Mouse (Mus musculus) erythroid progenitor cell, adult 5-6 weeks (primary cell): ENCODE results near the gene Atxn1. TPM values are rescaled to one million over a fixed set of nuclear protein-coding genes. Genes with fewer than 3 reads are reported as not detected.

ENCODE experiments used
- ATAC-seq: replicated peaks from 2 replicates; pipeline ENCODE4 v1.8.0; 2016; ENCODE audit warnings: moderate number of reproducible peaks, mild to moderate bottlenecking, moderate TSS enrichment, inconsistent platforms; ENCODE audit not compliant: poor library complexity, low FRiP score, severe bottlenecking
- total RNA-seq, 2 experiments: library from RNA; stranded (forward) in 1 of 2; stranded (reverse) in 1 of 2; fragments of 150-400 nt in 1 of 2; fragments of 186-747, 209-891 nt in 1 of 2; gene quantifications; 2 replicates each; pipeline versions ENCODE4 v1.2.3 to v1.2.4; 2015 to 2017; ENCODE audit warnings: low replicate concordance in 2 of 2

The Atxn1 gene
- total RNA-seq, 2 experiments from 2014 or later = 7.2 to 30.2 TPM

DNA sequence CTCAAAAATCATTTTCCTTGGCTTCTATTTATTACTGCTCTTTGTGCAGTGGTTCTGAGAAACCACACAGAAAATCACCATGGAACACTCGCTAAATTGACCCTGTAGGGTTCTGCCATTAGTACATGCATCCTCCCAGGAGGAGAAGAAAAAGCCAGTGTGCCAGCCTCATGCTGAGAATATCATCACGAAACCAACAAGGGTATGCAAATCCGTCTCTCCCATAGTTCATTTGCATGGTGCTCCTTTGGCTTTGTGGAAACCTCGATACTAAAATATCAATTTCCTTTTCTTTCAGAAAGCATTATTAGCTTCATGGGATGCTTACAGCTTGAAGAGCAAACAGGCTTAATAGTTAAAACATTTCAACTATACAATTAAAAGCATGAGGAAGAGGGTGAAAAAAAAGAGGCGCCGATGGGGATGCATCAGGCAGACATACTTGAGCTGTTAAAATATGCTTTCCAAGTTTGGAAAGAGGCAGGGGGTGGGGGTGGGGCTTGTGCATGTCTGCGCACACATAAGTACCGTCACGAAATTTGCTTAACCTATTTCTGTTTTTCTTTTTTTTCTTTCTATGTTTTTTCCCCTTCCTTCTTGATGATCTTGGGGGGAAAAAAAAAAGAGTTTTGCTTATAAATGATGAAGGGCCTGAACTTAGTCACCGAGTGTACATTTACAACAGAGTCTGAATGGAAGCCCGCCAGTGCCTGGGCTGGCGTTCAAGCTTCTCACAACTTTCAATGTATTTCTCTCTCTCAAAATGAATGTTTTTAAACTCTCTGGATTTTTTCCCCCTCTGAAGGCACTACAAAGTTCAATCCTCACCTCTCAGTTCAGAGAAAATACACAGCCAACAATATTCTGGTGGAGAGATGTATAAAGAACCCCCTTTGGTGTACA, 303.3 kb downstream of the Atxn1 start:
- no peak for ATAC-seq

DNA sequence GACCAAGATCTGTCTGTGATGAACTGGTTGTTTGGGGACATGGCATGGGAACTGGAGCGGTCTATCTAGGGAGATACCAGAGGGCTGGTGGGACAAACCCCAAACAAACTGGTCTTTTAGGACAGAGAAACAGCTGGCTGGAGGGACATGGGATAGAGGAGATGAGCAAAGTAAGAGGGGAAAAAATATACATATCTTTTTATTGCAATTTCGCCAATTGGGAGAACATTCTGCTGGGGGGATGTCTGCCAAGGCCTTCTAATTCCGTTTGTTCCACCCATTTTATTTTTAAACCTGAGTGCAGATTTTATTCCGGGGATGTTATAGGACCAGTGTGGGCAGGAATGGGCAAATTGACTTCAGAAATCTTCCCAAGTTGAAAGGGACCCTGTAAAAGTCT, 305.0 kb downstream of the Atxn1 start:
- ATAC-seq = no peak

DNA sequence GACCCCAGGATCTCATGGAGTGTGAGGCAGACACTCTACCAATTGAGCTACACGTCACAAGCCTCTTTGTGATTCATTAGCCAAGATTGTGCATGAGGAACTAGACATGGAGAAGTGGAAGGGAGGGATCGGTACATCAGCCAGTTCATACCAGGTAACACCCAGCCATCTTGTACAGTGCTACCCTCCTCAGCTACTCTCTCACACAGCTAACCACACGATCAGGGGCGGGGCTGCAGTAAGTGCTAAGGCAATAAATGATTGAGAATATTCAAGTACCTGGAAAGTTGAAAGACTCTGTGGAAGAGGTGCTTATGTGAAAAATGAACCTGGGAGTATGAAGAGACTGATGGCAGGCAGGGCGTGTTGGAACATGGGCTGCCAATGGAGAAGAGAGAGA, 306.5 kb downstream of the Atxn1 start:
- no peak for ATAC-seq

DNA sequence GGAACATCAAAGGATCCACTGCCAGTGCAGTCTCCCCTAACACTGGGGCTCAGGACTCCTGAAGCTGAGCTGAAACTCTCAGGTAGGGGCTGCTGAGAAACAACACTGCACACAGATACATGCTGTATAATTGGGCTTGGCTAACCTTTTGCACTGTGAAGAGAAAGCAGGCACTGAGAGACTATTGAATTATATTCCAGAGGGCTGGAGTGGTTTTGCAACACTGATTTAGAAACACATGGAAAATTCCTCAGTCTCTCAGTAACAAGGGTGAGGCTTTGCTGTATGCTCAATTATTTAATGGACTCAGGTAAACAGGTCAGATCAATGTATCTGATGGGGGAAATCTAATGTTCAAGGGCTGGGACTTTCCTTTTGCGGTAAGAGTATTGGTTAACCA, 307.6 kb downstream of the Atxn1 start:
- ATAC-seq = no peak

DNA sequence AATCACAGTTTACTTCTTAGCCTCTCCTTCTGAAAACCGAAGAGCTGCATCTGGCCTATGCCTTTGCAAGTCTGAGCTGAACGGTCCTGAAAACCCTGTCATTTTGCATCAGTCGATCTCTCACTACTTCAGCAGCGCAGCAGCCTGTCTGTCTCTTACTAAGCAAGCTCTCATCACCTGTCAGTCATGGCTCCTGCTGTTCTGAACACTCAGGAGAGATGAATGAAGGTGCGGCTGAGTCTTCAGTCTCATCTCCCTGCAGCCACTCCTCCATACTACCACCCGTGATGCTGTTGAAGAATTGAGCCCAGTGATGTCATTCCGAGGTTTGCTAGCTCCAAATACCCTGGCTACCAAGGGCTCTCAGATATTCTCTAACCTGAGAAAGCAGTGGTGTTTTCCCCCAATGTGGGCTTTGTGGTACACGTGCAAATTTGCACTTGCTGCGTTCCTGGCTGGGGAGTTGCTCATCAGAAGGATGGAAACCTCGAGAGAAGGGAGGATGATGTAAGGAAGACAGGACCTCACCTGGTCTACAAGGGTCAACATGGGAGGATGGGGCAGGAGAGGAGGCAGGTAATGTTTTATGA, 313.1 kb downstream of the Atxn1 start:
- no peak for ATAC-seq

DNA sequence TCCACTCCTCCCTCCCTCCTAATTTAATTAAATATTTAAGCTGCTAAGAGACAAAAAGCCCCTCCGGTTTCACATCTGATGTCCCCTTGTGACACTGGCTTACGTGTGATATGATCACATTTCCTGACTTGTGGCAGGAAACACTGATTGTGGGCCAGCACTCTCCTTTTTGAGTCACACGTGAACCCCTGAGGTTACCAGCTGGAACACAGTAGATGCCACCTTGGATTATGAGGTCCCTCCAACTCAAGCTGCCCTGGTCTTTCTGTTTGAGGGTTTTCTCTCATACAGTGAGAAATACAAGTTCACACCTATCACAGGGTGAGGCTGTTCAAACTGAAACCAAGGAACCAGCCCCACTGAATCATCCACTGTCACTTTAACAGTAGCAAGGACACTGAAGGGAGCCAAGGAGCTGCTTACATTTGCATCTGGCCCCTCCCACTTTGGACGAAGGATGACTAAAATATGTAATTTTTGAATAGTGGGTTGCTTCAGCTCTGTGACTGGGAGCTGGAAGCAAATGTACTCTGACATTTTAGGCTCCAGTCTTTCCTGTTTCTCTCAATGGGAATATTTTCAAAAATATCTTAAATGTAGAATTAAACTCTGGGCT, 315.5 kb downstream of the Atxn1 start:
- ATAC-seq = no peak

- ATAC-seq = no peak
These were observed 320.9 kb downstream of the Atxn1 start for GRCm38 (mm10) chr13:45643780-45644395.

DNA sequence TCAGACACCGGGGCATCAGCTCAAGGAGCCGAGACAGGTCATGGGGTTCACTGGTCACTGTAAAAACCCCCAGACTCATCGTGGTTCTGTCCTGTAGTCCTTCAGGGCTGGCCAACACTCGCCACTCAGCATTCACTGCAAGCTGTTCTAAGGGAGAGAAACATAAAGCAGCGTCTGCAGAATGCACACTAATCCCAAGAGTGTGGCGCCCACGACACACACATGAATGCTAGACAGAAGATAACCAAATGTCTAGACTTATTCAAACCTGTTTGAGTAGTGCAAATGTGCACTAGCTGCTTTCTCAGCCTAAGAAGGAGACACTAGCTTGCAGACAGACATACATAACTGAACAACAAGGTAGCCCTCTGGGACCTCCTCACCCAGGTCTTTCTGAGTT, 321.9 kb downstream of the Atxn1 start:
- no peak for ATAC-seq

- no peak for ATAC-seq
These were observed 324.4 kb downstream of the Atxn1 start for GRCm38 (mm10) chr13:45640431-45640830.

DNA sequence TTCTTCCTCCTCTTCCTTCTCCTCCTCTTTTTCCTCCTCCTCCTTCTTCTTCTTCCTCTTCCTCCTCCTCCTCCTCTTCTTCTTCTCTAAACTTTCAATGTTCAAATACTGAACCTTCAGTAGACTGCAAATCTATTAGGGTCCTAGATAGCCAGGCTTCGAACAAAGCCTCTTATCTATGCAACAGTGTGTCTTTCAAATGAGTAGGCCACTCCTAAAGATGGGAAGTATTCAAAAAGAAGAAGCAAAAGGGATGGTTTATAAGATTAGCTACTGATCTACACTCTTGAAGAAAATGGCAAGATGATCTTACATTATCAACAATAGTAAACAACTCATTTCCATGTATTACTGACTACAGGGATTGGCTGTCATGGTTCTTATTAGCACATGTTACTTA, 326.5 kb downstream of the Atxn1 start:
- ATAC-seq = no peak

GRCm38 (mm10) chr13:45637324-45637723, 327.5 kb downstream of the Atxn1 start:
- ATAC-seq = no peak

DNA sequence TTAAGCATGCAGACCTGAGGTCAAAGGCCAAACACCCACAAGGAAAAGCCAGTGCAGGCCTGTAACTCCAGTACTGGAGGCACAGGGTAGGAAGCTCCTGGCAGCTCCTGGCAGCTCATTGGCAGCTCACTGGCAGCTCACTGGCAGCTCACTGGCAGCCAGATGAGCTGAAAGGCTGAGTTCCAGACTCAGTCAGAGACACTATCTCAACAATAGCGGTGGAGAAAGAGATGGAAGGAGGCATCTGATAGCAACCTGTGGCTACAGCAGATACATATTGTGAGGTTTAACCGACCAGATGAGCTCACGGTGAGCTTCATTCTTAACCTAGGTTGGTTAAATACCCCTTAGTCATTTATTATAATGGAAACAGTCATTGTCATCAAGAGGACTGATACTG, 328.4 kb downstream of the Atxn1 start:
- no peak for ATAC-seq

DNA sequence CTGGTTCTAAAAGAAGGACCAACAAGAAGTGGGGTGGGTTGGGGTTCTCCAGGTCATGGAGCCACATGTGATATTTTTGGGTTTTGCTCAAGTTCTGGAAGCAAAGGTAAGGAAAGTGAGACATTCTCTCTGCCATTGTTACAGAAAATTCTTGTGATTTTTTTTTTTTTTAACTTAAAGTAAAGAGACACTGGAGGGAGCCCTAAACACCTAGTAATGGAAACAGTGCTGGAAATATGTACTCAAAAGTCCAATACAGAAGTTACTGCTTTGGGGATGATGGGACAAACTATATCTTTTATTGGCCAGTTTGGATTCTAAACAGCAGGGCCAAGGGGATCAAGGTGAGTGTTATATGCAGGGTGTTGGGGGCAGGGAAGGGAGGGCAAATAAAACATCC, 330.9 kb downstream of the Atxn1 start:
- no peak for ATAC-seq

DNA sequence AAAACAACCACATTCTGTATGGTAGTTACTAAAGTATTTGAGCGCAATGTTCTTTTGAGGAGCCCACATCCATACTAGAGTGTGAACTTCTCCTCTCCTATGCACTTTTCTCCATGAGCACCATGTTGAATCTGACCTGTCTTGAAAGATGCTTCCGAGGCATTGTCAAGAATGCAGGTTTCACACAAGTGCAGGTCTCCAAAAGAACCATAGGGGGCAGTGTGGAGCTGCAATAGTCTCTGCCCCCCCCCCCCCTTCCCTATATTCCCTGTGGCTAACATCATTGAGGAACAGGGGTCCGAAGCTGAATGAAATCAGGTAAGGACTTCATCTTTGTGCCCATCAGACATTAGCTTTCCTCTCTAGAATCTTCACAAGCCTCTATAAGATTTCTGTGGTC, 332.7 kb downstream of the Atxn1 start:
- no peak for ATAC-seq

DNA sequence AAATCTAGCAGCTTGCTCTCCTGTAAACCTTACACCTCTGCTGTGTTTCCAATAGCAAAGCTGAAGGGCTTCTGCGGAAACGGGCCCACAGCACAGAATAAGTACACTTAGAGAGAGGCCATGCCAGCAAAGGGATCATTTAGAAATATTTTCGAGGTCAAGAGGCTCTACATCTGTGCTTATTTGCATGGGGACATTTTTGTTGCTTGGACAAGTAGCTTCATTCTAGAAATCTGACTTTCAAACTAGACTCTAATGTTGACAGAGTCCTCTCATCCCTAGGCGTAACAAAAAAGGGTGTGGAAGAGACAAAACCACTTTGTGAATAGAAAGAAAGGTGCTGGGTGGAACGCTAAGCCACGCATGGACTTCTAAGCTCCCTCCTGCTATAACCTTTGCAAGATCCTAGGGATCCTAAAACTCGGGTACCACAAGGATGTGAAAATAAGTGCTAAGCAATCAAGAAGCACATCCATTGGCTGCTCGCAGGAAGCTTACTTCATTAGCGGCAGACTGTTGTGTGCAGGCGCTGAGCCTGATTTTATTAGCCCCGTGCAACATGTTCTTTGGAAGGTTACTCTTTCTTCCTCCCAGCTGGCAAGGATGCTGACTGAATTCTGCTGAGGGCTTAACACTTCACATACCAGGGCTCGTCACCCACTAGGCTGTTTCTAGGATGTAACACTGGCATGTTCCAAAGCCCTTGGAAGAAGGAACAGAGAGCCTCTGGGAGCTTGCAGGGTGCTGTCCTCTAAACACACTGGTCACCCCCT, 334.1 kb downstream of the Atxn1 start:
- ATAC-seq = no peak

DNA sequence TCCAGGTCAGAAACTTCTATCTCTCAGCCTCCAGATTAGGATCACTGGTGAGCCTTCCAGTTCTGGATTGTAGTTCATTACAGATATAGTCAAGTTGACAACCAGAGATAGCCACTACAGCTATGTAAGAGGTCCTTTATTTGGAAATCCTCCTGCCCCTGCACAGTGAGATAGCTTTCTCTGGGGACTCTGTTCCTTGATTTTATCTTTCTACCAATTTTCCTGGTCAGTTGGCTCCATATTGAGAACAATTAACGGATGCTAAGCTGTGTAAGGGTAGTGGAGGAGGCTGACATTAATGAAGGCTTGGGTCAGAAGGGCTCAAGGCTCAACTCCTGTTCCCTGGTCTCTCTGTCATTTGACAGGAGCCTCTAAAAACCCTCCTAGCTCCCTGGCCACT, 335.1 kb downstream of the Atxn1 start:
- no peak for ATAC-seq

DNA sequence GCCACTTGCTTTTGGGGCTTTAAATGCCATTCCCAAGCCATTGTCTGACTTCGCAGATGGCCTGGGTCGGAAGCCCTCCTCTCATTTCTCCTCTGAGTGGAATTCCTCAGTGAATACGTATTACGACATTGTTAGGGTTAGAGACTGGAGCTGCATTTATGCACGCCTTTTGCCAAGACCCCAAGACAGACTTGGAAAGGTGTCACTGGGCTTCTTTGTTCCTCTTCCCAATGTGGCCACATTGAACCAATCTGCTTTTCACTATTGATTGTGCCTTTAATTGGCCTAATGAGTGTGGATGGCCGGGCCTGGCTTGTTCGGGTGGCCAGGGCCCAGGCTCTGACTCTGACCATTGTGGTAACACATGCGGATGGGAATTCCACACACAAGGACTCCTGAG, 336.5 kb downstream of the Atxn1 start:
- no peak for ATAC-seq

- ATAC-seq = no peak
These were observed 337.5 kb downstream of the Atxn1 start for GRCm38 (mm10) chr13:45627206-45627751.

DNA sequence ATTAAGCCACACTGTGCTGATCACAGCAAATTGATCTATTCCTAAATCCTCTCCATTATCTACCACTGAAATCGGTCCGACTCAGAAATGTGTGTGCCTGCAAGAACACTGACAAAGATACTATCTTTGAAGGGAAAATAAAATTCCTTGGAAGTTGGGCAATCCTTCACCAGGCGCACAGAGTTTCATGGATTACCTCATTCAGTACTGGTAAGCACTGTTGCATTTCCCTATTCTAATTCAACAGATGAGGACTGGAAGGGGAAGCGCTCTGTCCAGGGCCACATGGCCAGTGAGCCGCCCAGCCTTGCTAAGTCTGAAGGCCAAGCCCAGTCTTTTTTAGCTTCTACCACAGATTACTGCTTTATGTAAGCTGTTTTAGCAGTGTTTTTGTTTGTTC, 339.1 kb downstream of the Atxn1 start:
- no peak for ATAC-seq

GRCm38 (mm10) chr13:45623846-45624245, 341.0 kb downstream of the Atxn1 start:
- ATAC-seq = no peak
